Mouse (Mus musculus): ENCODE results near the gene Ctnnd2.

- TF ChIP-seq POLR2A (IDR thresholded peaks at IDR 0.05; ENCODE audit: extremely low read depth, insufficient read depth, low read length) (no peak), CTCF (IDR thresholded peaks at IDR 0.05; ENCODE audit: low read depth, low read length) (no peak)
Measured at GRCm38 (mm10) chr15:30130705-30131104, 41.7 kb upstream of the Ctnnd2 start.
